Mouse (Mus musculus) intestine, embryonic 14.5 days (tissue): Measurements from ENCODE around the gene Exo1. TPM values are rescaled to one million over a fixed set of nuclear protein-coding genes. Genes with fewer than 3 reads are reported as not detected.
A peak's percentile ranks its signal among the peaks of the same experiment; 100 is the strongest.

Experiments
- ATAC-seq: fragments of 200-750 bp; cut with Nextera tagmentation; replicated peaks from 2 replicates; pipeline ENCODE4 v1.8.0; 2017; ENCODE audit warnings: low read depth, moderate number of reproducible peaks, moderate TSS enrichment, moderate library complexity; ENCODE audit not compliant: low FRiP score, low TSS enrichment
- DNase-seq: peaks from one replicate; pipeline ENCODE4 v3.0.0-alpha.2; 2018; ENCODE audit warnings: low spot score
- H3K27ac ChIP-seq: fragments of 300-500 bp; sonication (generic); 2 replicates; pipeline ENCODE4 v1.5.1; 2014; ENCODE audit warnings: low read depth, mild to moderate bottlenecking, control low read depth
- H3K27me3 ChIP-seq: fragments of 300-500 bp; sonication (generic); replicated peaks from 2 replicates; pipeline ENCODE4 v1.6.1; 2014; ENCODE audit warnings: low read length, control low read depth; ENCODE audit not compliant: control insufficient read depth, insufficient read depth
- H3K36me3 ChIP-seq: fragments of 300-500 bp; sonication (generic); 2 replicates; pipeline ENCODE4 v1.6.1; 2014; ENCODE audit warnings: low read length, control low read depth; ENCODE audit not compliant: control insufficient read depth, insufficient read depth
- H3K4me1 ChIP-seq: fragments of 300-500 bp; sonication (generic); replicated peaks from 2 replicates; pipeline ENCODE4 v1.6.1; 2014; ENCODE audit warnings: low read length, control low read depth, mixed read lengths; ENCODE audit not compliant: control insufficient read depth, insufficient read depth
- H3K4me2 ChIP-seq: fragments of 300-500 bp; sonication (generic); 2 replicates; pipeline ENCODE4 v1.6.1; 2014; ENCODE audit warnings: low read length
- H3K4me3 ChIP-seq: fragments of 300-500 bp; sonication (generic); 2 replicates; pipeline ENCODE4 v1.5.1; 2014; ENCODE audit warnings: low read depth, low read length, control low read depth, mixed read lengths
- H3K9ac ChIP-seq: fragments of 300-500 bp; sonication (generic); 2 replicates; pipeline ENCODE4 v1.6.1; 2014; ENCODE audit warnings: mild to moderate bottlenecking, low read length
- H3K9me3 ChIP-seq: fragments of 300-500 bp; sonication (generic); 2 replicates; pipeline ENCODE4 v1.6.1; 2016; ENCODE audit warnings: low read length, control low read depth; ENCODE audit not compliant: control insufficient read depth
- WGBS: fragments of 180-500 bp; shearing (Covaris S2); extraction: QIAGEN DNeasy Blood & Tissue Kit; methylation state at CpG from one replicate; pipeline ENCODE4 v1.1.7; 2014; 5-methylcytosine and 5-hydroxymethylcytosine counted together
- polyA plus RNA-seq: library from polyadenylated mRNA; unstranded; fragments of >200 nt; fragmentation: Nextera tagmentation; extraction: Ambion mirVana; gene quantifications from 2 replicates; pipeline ENCODE4 v1.2.1, GENCODE M21; 2014

Gene Exo1
- 79.7 and 84.9 TPM in 2 replicates for polyA plus RNA-seq

- Histone ChIP-seq H3K9me3 (no peaks in the 10 kb centered on the region), H3K27ac (peak within 1 kb of the TSS; percentile 90), H3K36me3 (peaks cover 16% of the 10 kb centered on the region), H3K4me1 (peaks cover 7% of the 10 kb centered on the region), H3K9ac (peak within 1 kb of the TSS; percentile 72), H3K4me2 (peak within 1 kb of the TSS; percentile 74), H3K4me3 (peak within 1 kb of the TSS; percentile 79), H3K27me3 (no peaks in the 10 kb centered on the region)
- peak; percentile 96 for DNase-seq
- peak; percentile 95 for ATAC-seq
- under 1% methylated on average over 66 of the region's 66 CpGs for WGBS
Observed at GRCm38 (mm10) chr1:175880453-175881296, at the start of gene Exo1. Exo1 (plus strand) TSS chr1:175880581.

- Histone ChIP-seq H3K4me3 (no peak overlapping the region), H3K9ac (no peak overlapping the region), H3K4me2 (no peak overlapping the region), H3K9me3 (no peaks in the 10 kb centered on the region), H3K4me1 (no peaks in the 10 kb centered on the region), H3K36me3 (no peaks in the 10 kb centered on the region), H3K27me3 (no peaks in the 10 kb centered on the region), H3K27ac (no peak overlapping the region)
- 79% methylated on average over 1 of the region's 1 CpGs for WGBS
- DNase-seq, result no peak
- ATAC-seq, result no peak
Observed at GRCm38 (mm10) chr1:175855515-175855914, 24.9 kb upstream of the Exo1 start.

GRCm38 (mm10) chr1:175867050-175867449 is 13.3 kb upstream of the Exo1 start:
- no peak overlapping the region for H3K4me3 ChIP-seq
- H3K27ac ChIP-seq, result no peak overlapping the region
- ATAC-seq (no peak), DNase-seq (no peak)
- no peaks in the 10 kb centered on the region for H3K4me1 ChIP-seq
- no peak overlapping the region for H3K9ac ChIP-seq
- H3K27me3 ChIP-seq, result no peaks in the 10 kb centered on the region
- no peaks in the 10 kb centered on the region for H3K9me3 ChIP-seq
- 65% methylated on average over 1 of the region's 1 CpGs for WGBS
- no peaks in the 10 kb centered on the region for H3K36me3 ChIP-seq
- no peak overlapping the region for H3K4me2 ChIP-seq

GRCm38 (mm10) chr1:175867558-175867957 is 12.8 kb upstream of the Exo1 start:
- no peak overlapping the region for H3K27ac ChIP-seq
- no peak for DNase-seq
- H3K27me3 ChIP-seq, result no peaks in the 10 kb centered on the region
- H3K4me3 ChIP-seq, result no peak overlapping the region
- H3K9me3 ChIP-seq, result no peaks in the 10 kb centered on the region
- H3K36me3 ChIP-seq, result no peaks in the 10 kb centered on the region
- no peak overlapping the region for H3K9ac ChIP-seq
- no peak for ATAC-seq
- no peak overlapping the region for H3K4me2 ChIP-seq
- H3K4me1 ChIP-seq, result no peaks in the 10 kb centered on the region
- 31% methylated on average over 5 of the region's 5 CpGs for WGBS

- DNase-seq (no peak), ATAC-seq (no peak)
- H3K27me3 ChIP-seq, result no peaks in the 10 kb centered on the region
- no peak overlapping the region for H3K4me3 ChIP-seq
- WGBS, result 79% methylated on average over 3 of the region's 3 CpGs
- H3K36me3 ChIP-seq, result no peaks in the 10 kb centered on the region
- no peaks in the 10 kb centered on the region for H3K4me1 ChIP-seq
- no peak overlapping the region for H3K4me2 ChIP-seq
- H3K9ac ChIP-seq, result no peak overlapping the region
- no peak overlapping the region for H3K27ac ChIP-seq
- H3K9me3 ChIP-seq, result no peaks in the 10 kb centered on the region
Observed at GRCm38 (mm10) chr1:175870716-175871115, 9.7 kb upstream of the Exo1 start.

GRCm38 (mm10) chr1:175872028-175872816 is 8.2 kb upstream of the Exo1 start:
- H3K27ac ChIP-seq, result no peak overlapping the region
- 80% methylated on average over 6 of the region's 6 CpGs for WGBS
- no peaks in the 10 kb centered on the region for H3K27me3 ChIP-seq
- no peaks in the 10 kb centered on the region for H3K36me3 ChIP-seq
- ATAC-seq (no peak), DNase-seq (no peak)
- no peak overlapping the region for H3K9ac ChIP-seq
- H3K4me2 ChIP-seq, result no peak overlapping the region
- H3K9me3 ChIP-seq, result no peaks in the 10 kb centered on the region
- no peak overlapping the region for H3K4me3 ChIP-seq
- H3K4me1 ChIP-seq, result no peaks in the 10 kb centered on the region

GRCm38 (mm10) chr1:175883398-175883797 is 3.0 kb downstream of the Exo1 start:
- DNase-seq, result no peak
- H3K4me1 ChIP-seq, result peaks cover 7% of the 10 kb centered on the region
- no peak for ATAC-seq

GRCm38 (mm10) chr1:175893263-175893662 is 12.9 kb downstream of the Exo1 start:
- 88% methylated on average over 6 of the region's 6 CpGs for WGBS
- no peak for DNase-seq
- H3K36me3 ChIP-seq, result peaks cover 70% of the 10 kb centered on the region

More at GRCm38 (mm10) chr1:175883398-175883797, 3.0 kb downstream of the Exo1 start:
- Histone ChIP-seq H3K4me2 (no peak overlapping the region), H3K27ac (no peak overlapping the region), H3K36me3 (peaks cover 33% of the 10 kb centered on the region), H3K9ac (no peak overlapping the region), H3K27me3 (no peaks in the 10 kb centered on the region), H3K4me3 (no peak overlapping the region), H3K9me3 (no peaks in the 10 kb centered on the region)
- WGBS, result 63% methylated on average over 3 of the region's 3 CpGs

More at GRCm38 (mm10) chr1:175893263-175893662, 12.9 kb downstream of the Exo1 start:
- Histone ChIP-seq H3K4me2 (no peak overlapping the region), H3K27ac (no peak overlapping the region), H3K27me3 (no peaks in the 10 kb centered on the region), H3K4me1 (no peaks in the 10 kb centered on the region), H3K9me3 (no peaks in the 10 kb centered on the region), H3K9ac (no peak overlapping the region), H3K4me3 (no peak overlapping the region)
- no peak for ATAC-seq
